Mouse (Mus musculus) left cerebral cortex, adult 18-20 months (tissue): ENCODE results near the gene 4930505A04Rik. TPM values are rescaled to one million over a fixed set of nuclear protein-coding genes. Genes with fewer than 3 reads are reported as not detected.

Experiments
- total RNA-seq, 2 experiments: library from RNA; stranded (reverse); gene quantifications; 2 replicates each; pipeline ENCODE4 v1.2.3; 2021

Gene 4930505A04Rik
- total RNA-seq, 2 experiments from 2014 or later, result 0.66 to 0.70 TPM

Other genes with a start within 250 kb of the 4930505A04Rik start
- 100 to 1,000 TPM; 534 to 545 TPM for gene Sptbn1, start 203.7 kb downstream of the 4930505A04Rik start, total RNA-seq
- gene Acyp2, start 177.8 kb upstream of the 4930505A04Rik start, total RNA-seq, result 10 to 100 TPM; 21.3 to 26.8 TPM